Mouse (Mus musculus): ENCODE measurements around the gene Mup4.
"Not testable (repeated sequence)": the region's sequence is repeated elsewhere in the genome, so short reads cannot be mapped to it uniquely, and the experiment has no call there.

Mup4 gene

GRCm38 (mm10) chr4:59960610-59961009 lies at the start of gene Mup4:
Gene Mup4 (minus strand): TSS chr4:59960710.
- in situ Hi-C loops (cut with MseI, MboI) = no loop called here

DNA sequence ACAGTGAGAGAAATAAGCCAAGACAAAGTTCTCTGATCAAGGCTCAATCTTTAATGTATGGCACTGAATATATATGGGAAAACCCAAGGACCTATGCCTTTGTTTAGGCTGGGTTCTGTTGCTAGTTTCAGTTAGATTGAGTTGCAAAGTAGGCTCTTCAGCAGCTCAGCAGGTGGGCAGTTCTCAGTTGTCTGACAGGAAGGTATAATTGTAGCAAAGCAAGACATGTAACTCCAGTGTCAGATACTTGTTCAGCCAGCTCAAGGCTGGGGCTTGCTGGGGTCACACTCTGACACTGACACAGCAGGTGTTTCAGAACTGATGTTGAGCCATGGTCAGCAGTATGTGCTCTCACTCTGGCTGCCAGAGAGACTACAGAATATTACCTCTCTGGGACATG lies 37.4 kb upstream of the Mup4 start:
- in situ Hi-C loops (cut with MseI, MboI) = not testable (repeated sequence)

DNA sequence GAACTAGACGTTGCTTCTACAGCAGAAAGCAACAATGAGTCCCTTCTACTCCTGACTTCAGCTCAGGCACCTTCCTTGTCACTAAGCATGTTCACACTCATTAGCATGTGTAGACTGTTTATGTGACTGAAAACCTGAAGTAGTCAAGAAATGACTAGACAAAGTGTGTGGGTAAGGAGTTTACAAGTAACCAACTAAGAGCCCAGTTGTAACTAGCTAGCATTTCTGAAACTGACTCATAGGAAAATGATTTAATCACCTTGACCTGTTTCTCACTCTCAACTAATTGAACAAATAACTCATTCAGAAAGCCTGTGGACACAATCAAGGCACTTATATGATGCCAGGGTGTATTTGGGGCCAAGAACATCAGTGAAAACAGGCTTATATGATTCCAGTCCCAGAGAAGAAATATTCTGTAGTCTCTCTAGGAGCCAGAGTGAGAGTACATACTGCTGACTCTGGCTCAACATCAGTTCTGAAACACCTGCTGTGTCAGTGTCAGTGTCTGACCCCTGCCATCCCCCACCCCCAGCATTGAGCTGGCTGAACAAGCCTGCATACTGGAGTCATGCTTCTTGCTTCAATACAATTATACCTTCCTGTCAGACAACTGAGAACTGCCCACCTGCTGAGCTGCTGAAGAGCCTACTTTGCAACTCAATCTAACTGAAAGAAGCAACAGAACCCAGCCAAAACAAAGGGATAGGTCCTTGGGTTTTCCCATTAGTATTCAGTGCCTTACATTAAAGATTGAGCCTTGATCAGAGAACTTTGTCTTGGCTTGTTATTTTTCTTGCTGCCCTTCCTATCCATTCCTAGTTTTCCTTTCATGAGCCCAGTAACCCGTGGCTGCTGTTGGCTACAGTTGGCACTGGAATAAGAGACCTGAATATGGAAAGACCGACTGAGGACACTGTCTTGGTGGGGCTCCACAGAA lies 3.2 kb upstream of the Mup4 start, which contains the start of gene Mup6:
Mup6 (plus strand) TSS at position 890 of the 940 bp plus-strand sequence.
- in situ Hi-C loops (cut with MseI, MboI) = no loop called here

DNA sequence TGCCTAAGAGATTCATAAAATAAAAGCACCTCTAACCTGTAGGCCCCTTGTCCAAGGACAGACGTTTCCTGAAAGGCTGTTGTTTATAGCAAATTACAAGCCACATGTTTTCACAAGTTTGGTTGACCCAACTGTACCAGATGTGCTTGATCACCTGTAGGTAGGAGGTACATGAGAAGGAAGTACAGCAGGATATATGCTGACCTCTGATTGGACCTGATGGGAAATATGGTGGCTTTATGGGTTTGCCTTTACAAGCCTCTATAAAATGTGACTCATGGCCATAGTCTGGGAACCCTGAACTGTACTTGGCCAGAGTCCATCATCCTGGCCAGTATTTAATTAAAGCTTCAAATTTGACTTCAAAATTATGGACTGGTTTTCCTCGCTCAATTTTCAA lies 23.0 kb downstream of the Mup4 start:
- in situ Hi-C loops (cut with MseI, MboI) = no loop called here

DNA sequence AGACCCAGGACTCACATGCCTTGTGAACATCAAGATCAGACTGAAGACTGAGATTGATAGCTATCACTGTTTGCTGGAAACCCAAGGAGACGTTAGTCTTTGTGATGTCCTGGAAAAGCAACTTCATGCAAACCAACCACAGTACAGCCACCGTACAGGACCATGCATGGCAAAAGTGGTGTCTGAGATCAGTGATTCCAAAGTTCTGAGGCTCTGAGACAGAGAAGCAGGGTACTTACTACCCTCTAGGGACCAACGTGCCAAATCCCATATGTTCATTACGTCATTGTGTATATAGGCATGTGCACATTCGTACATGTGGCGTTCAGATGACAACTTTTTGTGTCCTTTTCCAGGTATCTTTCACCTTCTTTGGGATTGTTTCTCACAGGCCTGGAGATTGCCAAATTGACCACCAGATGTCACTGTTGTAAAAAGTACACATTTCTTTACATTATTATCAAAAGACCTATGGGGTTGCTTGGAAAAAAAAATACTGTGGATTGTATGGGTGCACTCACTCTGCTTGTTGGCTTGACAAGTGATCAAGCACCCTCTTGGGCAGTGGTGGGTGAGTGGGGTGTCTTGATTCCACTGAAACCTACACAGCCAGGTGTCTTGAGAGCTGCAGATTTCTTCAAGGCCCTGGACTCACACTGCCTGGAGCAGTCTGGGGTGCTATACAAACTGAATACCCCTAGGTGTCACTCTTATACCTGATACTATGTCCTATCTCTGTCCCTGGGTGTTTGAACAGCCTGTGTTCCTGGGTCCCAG lies 27.8 kb downstream of the Mup4 start:
- in situ Hi-C loops (cut with MseI, MboI) = no loop called here

- in situ Hi-C loops (cut with MseI, MboI) = loop anchor here (5.0 to 10.0 kb wide), 3 partner anchors 54 to 141 kb away; no protein-coding TSS in a partner anchor
Measured at GRCm38 (mm10) chr4:59928347-59928746, 32.2 kb downstream of the Mup4 start.

DNA sequence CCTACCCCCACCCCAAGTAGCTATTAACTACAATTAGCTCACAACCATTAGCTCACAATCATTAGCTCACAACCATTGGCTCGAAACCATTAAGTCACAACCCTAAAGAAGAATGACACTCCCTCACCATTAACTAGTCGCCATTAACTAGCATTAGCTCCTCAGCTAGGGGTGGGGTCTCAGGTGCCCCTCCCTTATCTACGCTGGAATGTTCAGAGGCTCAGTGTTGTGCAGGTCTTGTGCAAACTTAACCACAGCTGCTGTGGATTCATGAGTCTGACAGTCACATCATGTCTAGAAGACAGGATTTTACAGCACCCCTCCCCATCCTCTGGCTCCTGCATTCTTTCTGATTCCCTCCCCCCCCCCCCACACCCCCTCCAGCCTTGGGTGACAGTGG lies 32.8 kb downstream of the Mup4 start:
- in situ Hi-C loops (cut with MseI, MboI) = loop anchor here (5.0 to 10.0 kb wide), 3 partner anchors 53 to 140 kb away; no protein-coding TSS in a partner anchor

GRCm38 (mm10) chr4:59925082-59925481 lies 35.4 kb downstream of the Mup4 start:
- in situ Hi-C loops (cut with MseI, MboI) = loop anchor here (5.0 to 10.0 kb wide), 3 partner anchors 50 to 138 kb away; no protein-coding TSS in a partner anchor

GRCm38 (mm10) chr4:59917966-59918365 lies 42.5 kb downstream of the Mup4 start:
- in situ Hi-C loops (cut with MseI, MboI) = no loop called here

- in situ Hi-C loops (cut with MseI, MboI) = no loop called here
Measured at GRCm38 (mm10) chr4:59914608-59915403, 45.7 kb downstream of the Mup4 start, which contains the start of gene Slc46a2. Gene Slc46a2 (minus strand): TSS chr4:59915056.

- in situ Hi-C loops (cut with MseI, MboI) = no loop called here
Measured at GRCm38 (mm10) chr4:59908785-59909184, 51.7 kb downstream of the Mup4 start.

DNA sequence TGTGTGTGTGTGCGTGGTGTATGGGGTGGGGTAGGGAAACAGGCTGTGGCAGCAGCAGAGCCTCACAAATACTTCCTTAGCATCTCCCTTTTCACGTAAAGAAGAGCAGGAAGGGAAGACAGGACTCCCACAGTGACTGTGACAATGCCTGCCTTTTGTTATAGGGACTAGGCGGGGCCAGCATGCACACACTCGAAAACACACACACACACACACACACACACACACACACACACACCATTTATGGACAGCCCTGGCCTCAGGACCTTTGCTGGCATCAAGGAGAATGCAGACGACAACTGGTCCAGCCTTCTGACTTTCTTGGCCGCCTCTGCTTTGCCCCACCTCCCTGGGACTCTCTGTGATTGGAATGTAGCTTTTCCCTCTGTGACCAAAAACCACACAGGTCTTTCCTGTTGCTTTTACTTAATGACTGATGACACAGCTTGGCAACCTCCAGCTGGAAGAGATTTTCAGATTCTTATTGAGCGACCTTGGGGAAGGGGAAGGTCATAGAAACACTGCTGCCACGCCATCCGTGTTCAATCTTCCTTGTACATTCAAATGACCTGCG lies 52.8 kb downstream of the Mup4 start:
- in situ Hi-C loops (cut with MseI, MboI) = no loop called here

DNA sequence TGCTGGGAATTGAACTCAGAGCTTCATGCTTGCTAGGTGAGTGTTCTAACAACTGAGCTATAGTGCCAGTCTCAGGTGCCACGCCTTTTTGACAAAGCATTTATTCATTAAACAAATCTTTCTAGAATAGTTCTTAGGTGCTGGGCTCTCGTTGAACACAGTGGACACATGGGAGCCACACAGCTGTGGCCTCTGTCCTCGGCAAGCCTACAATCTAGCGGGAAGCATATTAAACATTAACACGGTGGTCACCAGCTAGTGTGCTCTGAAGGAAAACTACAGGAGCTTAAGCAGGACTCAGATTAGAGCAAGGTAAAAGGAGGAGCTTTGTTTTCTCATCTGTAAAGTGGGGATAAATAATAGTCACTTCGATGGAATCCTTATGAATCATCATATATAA lies 53.4 kb downstream of the Mup4 start:
- in situ Hi-C loops (cut with MseI, MboI) = no loop called here
